Mouse (Mus musculus): ENCODE measurements around the gene Eepd1. TPM values are rescaled to one million over a fixed set of nuclear protein-coding genes. Genes with fewer than 3 reads are reported as not detected.

Gene Eepd1
- polyA plus RNA-seq (2012; fragmentation: generic; extraction: Trizol): 1 to 10 TPM in 1 of 2 experiments, under 1 TPM in 1; 0.85 to 1.6 TPM

DNA sequence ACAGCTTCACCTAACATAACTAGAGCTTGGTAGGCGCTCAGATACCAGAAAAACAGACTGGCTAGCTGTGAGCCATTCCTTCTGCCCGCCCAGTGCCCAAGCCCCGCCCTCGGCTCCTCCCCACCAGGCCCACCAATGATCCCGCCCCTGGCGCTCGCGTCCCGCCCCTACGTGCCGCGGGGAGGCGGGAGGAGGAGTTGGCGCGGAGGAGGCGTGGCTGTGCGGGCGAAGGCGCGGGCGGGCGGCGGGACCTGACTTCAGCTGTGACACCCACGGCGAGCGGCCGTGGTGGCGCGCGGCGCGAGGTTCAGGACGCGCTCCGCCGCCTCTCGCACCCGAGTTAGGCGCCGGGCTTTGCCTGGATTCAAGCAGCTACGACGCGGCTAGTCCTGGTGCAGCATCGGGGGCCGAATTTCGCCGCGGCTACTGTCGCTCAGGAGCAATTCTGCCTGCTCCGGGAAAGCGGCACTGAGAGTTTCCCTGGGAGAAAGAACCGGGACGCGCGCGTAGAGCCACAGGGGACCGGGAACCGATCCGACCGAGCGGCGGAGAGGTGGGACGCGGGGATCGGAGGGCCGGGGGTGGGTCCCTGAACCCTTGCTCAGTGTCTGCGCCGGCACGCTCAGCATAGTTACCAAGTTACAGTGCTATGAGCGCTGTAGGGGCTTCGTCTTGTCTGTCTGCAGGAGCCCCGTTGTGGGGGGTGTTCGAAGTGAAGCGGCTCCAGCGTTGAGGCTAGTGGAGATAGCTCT, at the start of gene Eepd1:
Gene Eepd1 (plus strand): TSS at position 204 of the 752 bp plus-strand sequence.

Other genes starting within 250 kb of the Eepd1 start
- gene Sept7, start 229.1 kb upstream of the Eepd1 start, polyA plus RNA-seq (2012; fragmentation: generic; extraction: Trizol): 10 to 100 TPM in 1 of 2 experiments, 1 to 10 TPM in 1; 3.4 to 14.9 TPM